Mouse (Mus musculus) thymus, adult 2 months (tissue): ENCODE measurements around the gene Cish.

ENCODE experiments used
- CTCF ChIP-seq: fragments of 200-500 bp; IDR thresholded peaks from 2 replicates; pipeline ENCODE4 v1.5.1; 2012; ENCODE audit warnings: mild to moderate bottlenecking, control low read depth, low read length, moderate library complexity, borderline replicate concordance; ENCODE audit not compliant: control insufficient read depth, poor library complexity, insufficient read depth; ENCODE audit errors: extremely low read depth
- POLR2A ChIP-seq: fragments of 200-500 bp; IDR thresholded peaks from 2 replicates; pipeline ENCODE4 v1.6.1; 2012; ENCODE audit warnings: mild to moderate bottlenecking, low read length, control low read depth, moderate library complexity; ENCODE audit not compliant: control insufficient read depth, poor library complexity, insufficient read depth; ENCODE audit errors: extremely low read depth

- TF ChIP-seq POLR2A (no peak), CTCF (no peak)
Measured at GRCm38 (mm10) chr9:107263912-107264311, 31.9 kb upstream of the Cish start.
